Mouse (Mus musculus) brain, embryonic 14.5 days (tissue): Measurements from ENCODE around the gene Hsd11b1.

Source experiments
- CTCF ChIP-seq: fragments of 200-500 bp; IDR thresholded peaks from 2 replicates; pipeline ENCODE4 v1.5.1; 2012; ENCODE audit warnings: inconsistent platforms, mild to moderate bottlenecking, moderate library complexity, borderline replicate concordance; ENCODE audit not compliant: insufficient read depth, insufficient read length; ENCODE audit errors: extremely low read depth
- POLR2A ChIP-seq: fragments of 200-500 bp; IDR thresholded peaks from 2 replicates; pipeline ENCODE4 v1.6.1; 2012; ENCODE audit warnings: mild to moderate bottlenecking, inconsistent platforms, borderline replicate concordance; ENCODE audit not compliant: poor library complexity, insufficient read depth, insufficient read length, severe bottlenecking; ENCODE audit errors: extremely low read depth

GRCm38 (mm10) chr1:193279492-193279891 is 15.6 kb upstream of the Hsd11b1 start:
- TF ChIP-seq POLR2A, result no peak
- TF ChIP-seq CTCF, result no peak
